Mouse (Mus musculus) granulocyte monocyte progenitor cell, adult 5-6 weeks (primary cell): Measurements from ENCODE around the gene Rasip1. TPM values are rescaled to one million over a fixed set of nuclear protein-coding genes. Genes with fewer than 3 reads are reported as not detected.
"Not testable (repeated sequence)": the region's sequence is repeated elsewhere in the genome, so short reads cannot be mapped to it uniquely, and the experiment has no call there.

Source experiments
- ATAC-seq: replicated peaks from 2 replicates; pipeline ENCODE4 v1.8.0; 2016; ENCODE audit warnings: mild to moderate bottlenecking, moderate TSS enrichment, inconsistent platforms; ENCODE audit not compliant: poor library complexity, severe bottlenecking
- total RNA-seq, 2 experiments: library from RNA; stranded (forward) in 1 of 2; stranded (reverse) in 1 of 2; fragments of 200-712, 200-1000 nt in 1 of 2; fragments of >200 nt in 1 of 2; fragmentation: Nextera tagmentation in 1 of 2; gene quantifications; 2 replicates each; pipeline ENCODE4 v1.2.3; 2014 to 2017

The Rasip1 gene
- total RNA-seq, 2 experiments from 2014 or later, result 0.93 TPM; not detected in 1

- ATAC-seq, result no peak
Observed at GRCm38 (mm10) chr7:45642503-45643255, 15.4 kb downstream of the Rasip1 start.

- ATAC-seq, result peak; percentile 88
Observed at GRCm38 (mm10) chr7:45643441-45644178, 16.3 kb downstream of the Rasip1 start.

GRCm38 (mm10) chr7:45644183-45644582, 16.9 kb downstream of the Rasip1 start:
- no peak for ATAC-seq

- no peak for ATAC-seq
Observed at GRCm38 (mm10) chr7:45644872-45645590, 17.7 kb downstream of the Rasip1 start.

- ATAC-seq, result no peak
Observed at GRCm38 (mm10) chr7:45645591-45645971, 18.3 kb downstream of the Rasip1 start.

GRCm38 (mm10) chr7:45646671-45647070, 19.4 kb downstream of the Rasip1 start:
- ATAC-seq, result no peak

GRCm38 (mm10) chr7:45649351-45649750, 22.1 kb downstream of the Rasip1 start:
- ATAC-seq, result no peak

GRCm38 (mm10) chr7:45650484-45650883, 23.2 kb downstream of the Rasip1 start:
- not testable (repeated sequence) for ATAC-seq

GRCm38 (mm10) chr7:45654424-45655047, 27.2 kb downstream of the Rasip1 start:
- no peak; the same call in 1 of the 2 replicates for ATAC-seq

GRCm38 (mm10) chr7:45660746-45661478, 33.6 kb downstream of the Rasip1 start:
- peak; percentile 97 for ATAC-seq

GRCm38 (mm10) chr7:45661702-45662101, 34.4 kb downstream of the Rasip1 start:
- ATAC-seq, result peak; percentile 51

GRCm38 (mm10) chr7:45665303-45666138, 38.2 kb downstream of the Rasip1 start:
- ATAC-seq, result no peak

- no peak for ATAC-seq
Observed at GRCm38 (mm10) chr7:45666161-45666560, 38.9 kb downstream of the Rasip1 start, which contains the start of gene Fut2. TSS of gene Fut2 (minus strand) at chr7:45666394.

GRCm38 (mm10) chr7:45667761-45668160, 40.5 kb downstream of the Rasip1 start:
- no peak for ATAC-seq

- no peak; the same call in 1 of the 2 replicates for ATAC-seq
Observed at GRCm38 (mm10) chr7:45668921-45669320, 41.6 kb downstream of the Rasip1 start.

- ATAC-seq, result no peak
Observed at GRCm38 (mm10) chr7:45677627-45678295, 50.5 kb downstream of the Rasip1 start.

- no peak for ATAC-seq
Observed at GRCm38 (mm10) chr7:45678513-45678912, 51.2 kb downstream of the Rasip1 start.

- ATAC-seq, result no peak
Observed at GRCm38 (mm10) chr7:45679966-45680621, 52.8 kb downstream of the Rasip1 start.
